Mouse (Mus musculus): ENCODE measurements at regions not wholly inside any gene's neighbourhood (a gene's known extent, or its start where the extent isn't known, plus 50 kb on each side); places are given as distances from the start of the nearest gene placed in this dataset.

DNA sequence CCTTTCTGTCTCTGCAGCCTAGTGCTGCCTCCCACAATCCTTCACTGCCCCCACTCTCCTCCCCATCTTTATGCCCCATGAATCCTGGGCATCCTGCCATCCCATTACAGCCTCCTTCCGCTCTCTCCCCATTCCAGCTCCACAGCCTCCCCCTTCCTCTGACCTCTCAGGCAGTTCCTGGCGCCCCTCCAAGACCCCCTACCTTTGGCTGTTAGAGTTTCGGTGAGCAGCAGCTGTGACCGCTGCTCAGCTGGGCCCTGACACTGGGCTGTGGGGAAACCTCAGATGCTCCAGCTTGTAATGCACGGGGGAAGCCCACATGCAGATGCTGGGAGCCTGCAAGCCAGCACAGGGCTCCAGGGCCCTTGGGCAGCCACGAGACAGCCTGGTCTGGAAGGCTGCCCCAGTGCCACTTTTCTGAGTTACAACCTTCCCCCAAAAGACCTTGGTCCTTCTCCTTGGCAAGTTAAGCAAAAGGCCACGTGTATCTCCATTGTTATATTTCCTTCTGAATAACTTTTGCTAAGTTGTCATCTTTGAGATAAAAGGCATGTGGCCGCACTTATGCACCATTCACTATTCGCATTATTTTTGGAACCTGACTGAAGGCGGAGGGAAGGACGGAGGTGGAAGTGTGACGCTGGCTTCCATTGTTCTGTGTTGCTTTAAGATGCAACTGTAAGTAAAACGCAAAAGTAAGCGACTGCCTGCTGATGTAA is 330.6 kb upstream of the Mki67 start:
- TF ChIP-seq CTCF (IDR thresholded peaks at IDR 0.05; ENCODE audit: insufficient read depth, low read length): no peak
- no peak for TF ChIP-seq POLR2A (IDR thresholded peaks at IDR 0.05; ENCODE audit: borderline replicate concordance, extremely low read depth, low read depth, low read length)

Measured in lung, adult 2 months (tissue).